Mouse (Mus musculus) common myeloid progenitor, adult 5-6 weeks (primary cell): Measurements from ENCODE around the gene Btrc. TPM values are rescaled to one million over a fixed set of nuclear protein-coding genes. Genes with fewer than 3 reads are reported as not detected.
"Not testable (repeated sequence)": the region's sequence is repeated elsewhere in the genome, so short reads cannot be mapped to it uniquely, and the experiment has no call there.

Experiments used
- ATAC-seq: replicated peaks from 2 replicates; pipeline ENCODE4 v1.8.0; 2016; ENCODE audit warnings: low read depth, mild to moderate bottlenecking, moderate TSS enrichment, inconsistent platforms; ENCODE audit not compliant: poor library complexity, severe bottlenecking
- total RNA-seq: library from RNA; stranded (forward); fragments of 200-1000, 187-1606 nt; gene quantifications from 2 replicates; pipeline ENCODE4 v1.2.3, GENCODE M21; 2017

The Btrc gene
- total RNA-seq, 1 experiment from 2014 or later, result 19.7 TPM

- ATAC-seq, result no peak
These were observed 152.7 kb downstream of the Btrc start for GRCm38 (mm10) chr19:45516264-45516663.

- ATAC-seq, result peak; percentile 19; the same call in 1 of the 2 replicates
These were observed 163.8 kb downstream of the Btrc start for GRCm38 (mm10) chr19:45527382-45527781.

- peak; percentile 33 for ATAC-seq
These were observed 164.5 kb downstream of the Btrc start for GRCm38 (mm10) chr19:45527931-45528534.

- no peak for ATAC-seq
These were observed 165.8 kb downstream of the Btrc start for GRCm38 (mm10) chr19:45529294-45529693.

- ATAC-seq, result peak; percentile 42
These were observed 166.9 kb downstream of the Btrc start for GRCm38 (mm10) chr19:45530200-45530995.

GRCm38 (mm10) chr19:45531554-45531953, 168.0 kb downstream of the Btrc start:
- ATAC-seq, result no peak

GRCm38 (mm10) chr19:45533617-45534016, 170.1 kb downstream of the Btrc start:
- no peak for ATAC-seq

- no peak for ATAC-seq
These were observed 171.7 kb downstream of the Btrc start for GRCm38 (mm10) chr19:45535214-45535735.

GRCm38 (mm10) chr19:45535929-45536328, 172.4 kb downstream of the Btrc start:
- no peak for ATAC-seq

GRCm38 (mm10) chr19:45537505-45537904, 174.0 kb downstream of the Btrc start:
- peak; percentile 79 for ATAC-seq

GRCm38 (mm10) chr19:45540657-45541408, 177.3 kb downstream of the Btrc start:
- no peak for ATAC-seq

GRCm38 (mm10) chr19:45541409-45542041, 178.0 kb downstream of the Btrc start:
- ATAC-seq, result peak; percentile 9; the same call in 1 of the 2 replicates

GRCm38 (mm10) chr19:45542061-45542460, 178.5 kb downstream of the Btrc start:
- no peak for ATAC-seq

GRCm38 (mm10) chr19:45544152-45544924, 180.8 kb downstream of the Btrc start:
- ATAC-seq, result peak; percentile 52

GRCm38 (mm10) chr19:45544925-45545321, 181.4 kb downstream of the Btrc start:
- peak; percentile 75 for ATAC-seq

- not testable (repeated sequence) for ATAC-seq
These were observed 184.7 kb downstream of the Btrc start for GRCm38 (mm10) chr19:45548196-45548595.

GRCm38 (mm10) chr19:45549128-45549915, 185.8 kb downstream of the Btrc start:
- ATAC-seq, result no peak

GRCm38 (mm10) chr19:45549948-45550347, 186.4 kb downstream of the Btrc start:
- ATAC-seq, result no peak

GRCm38 (mm10) chr19:45552187-45552586, 188.7 kb downstream of the Btrc start:
- peak; percentile 83 for ATAC-seq
